Mouse (Mus musculus) liver, embryonic 12.5 days (tissue): ENCODE results near the gene Robo1. TPM values are rescaled to one million over a fixed set of nuclear protein-coding genes. Genes with fewer than 3 reads are reported as not detected.

Source experiments
- ATAC-seq: fragments of 200-750 bp; cut with Nextera tagmentation; 2 replicates; pipeline ENCODE4 v1.8.0; 2017; ENCODE audit warnings: moderate number of reproducible peaks, mild to moderate bottlenecking, moderate library complexity
- H3K27ac ChIP-seq: fragments of 300-500 bp; sonication (generic); 2 replicates; pipeline ENCODE4 v1.5.1; 2016; ENCODE audit warnings: mild to moderate bottlenecking
- H3K27me3 ChIP-seq: fragments of 300-500 bp; sonication (generic); replicated peaks from 2 replicates; pipeline ENCODE4 v1.6.1; 2016; ENCODE audit warnings: mild to moderate bottlenecking, moderate library complexity
- H3K36me3 ChIP-seq: fragments of 300-500 bp; sonication (generic); 2 replicates; pipeline ENCODE4 v1.6.1; 2016; ENCODE audit warnings: mild to moderate bottlenecking, moderate library complexity
- H3K4me1 ChIP-seq: fragments of 300-500 bp; sonication (generic); 2 replicates; pipeline ENCODE4 v1.6.1; 2016
- H3K4me2 ChIP-seq: fragments of 300-500 bp; sonication (generic); 2 replicates; pipeline ENCODE4 v1.6.1; 2016; ENCODE audit warnings: mild to moderate bottlenecking, moderate library complexity
- H3K4me3 ChIP-seq: fragments of 300-500 bp; sonication (generic); 2 replicates; pipeline ENCODE4 v1.5.1; 2016; ENCODE audit warnings: mild to moderate bottlenecking, moderate library complexity
- H3K9ac ChIP-seq: fragments of 300-500 bp; sonication (generic); 2 replicates; pipeline ENCODE4 v1.6.1; 2016; ENCODE audit warnings: mild to moderate bottlenecking, moderate library complexity
- H3K9me3 ChIP-seq: fragments of 300-500 bp; sonication (generic); replicated peaks from 2 replicates; pipeline ENCODE4 v1.6.1; 2016; ENCODE audit warnings: mild to moderate bottlenecking, moderate library complexity
- WGBS: fragments of 180-500 bp; shearing (Covaris S2); methylation state at CpG from one replicate; pipeline ENCODE4 v1.1.7; 2016; ENCODE audit not compliant: insufficient replicate concordance; 5-methylcytosine and 5-hydroxymethylcytosine counted together
- polyA plus RNA-seq: library from polyadenylated mRNA; unstranded; fragments of >200 nt; fragmentation: Nextera tagmentation; extraction: Ambion mirVana; gene quantifications from 2 replicates; pipeline ENCODE4 v1.2.1, GENCODE M21; 2016

Gene Robo1
- polyA plus RNA-seq, 1 experiment from 2014 or later, result 10.5 TPM

DNA sequence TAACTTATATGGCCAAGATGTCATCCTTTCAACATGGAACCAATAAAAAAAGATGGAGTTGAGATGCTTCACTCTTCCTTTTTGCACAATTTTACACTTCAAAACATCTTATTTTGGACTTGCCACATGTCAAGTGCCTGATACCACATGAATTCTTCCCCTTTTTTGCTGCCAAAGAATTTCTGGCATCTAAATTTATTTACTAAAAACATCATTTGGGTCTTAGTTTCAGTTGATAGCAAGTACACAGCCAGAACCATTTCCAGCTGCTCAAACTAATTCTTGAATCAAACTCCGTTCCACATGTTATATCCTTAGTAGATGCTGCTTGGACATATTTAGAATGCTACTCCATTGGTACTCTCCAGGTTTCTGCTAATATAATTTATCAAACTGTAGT, 267.1 kb downstream of the Robo1 start:
- Histone ChIP-seq H3K27ac (no peak overlapping the region), H3K9ac (no peak overlapping the region), H3K36me3 (no peaks in the 10 kb centered on the region), H3K4me3 (no peak overlapping the region), H3K27me3 (no peaks in the 10 kb centered on the region), H3K9me3 (no peaks in the 10 kb centered on the region), H3K4me2 (no peak overlapping the region), H3K4me1 (no peaks in the 10 kb centered on the region)
- 91% methylated on average over 1 of the region's 1 CpGs for WGBS
- ATAC-seq, result no peak

DNA sequence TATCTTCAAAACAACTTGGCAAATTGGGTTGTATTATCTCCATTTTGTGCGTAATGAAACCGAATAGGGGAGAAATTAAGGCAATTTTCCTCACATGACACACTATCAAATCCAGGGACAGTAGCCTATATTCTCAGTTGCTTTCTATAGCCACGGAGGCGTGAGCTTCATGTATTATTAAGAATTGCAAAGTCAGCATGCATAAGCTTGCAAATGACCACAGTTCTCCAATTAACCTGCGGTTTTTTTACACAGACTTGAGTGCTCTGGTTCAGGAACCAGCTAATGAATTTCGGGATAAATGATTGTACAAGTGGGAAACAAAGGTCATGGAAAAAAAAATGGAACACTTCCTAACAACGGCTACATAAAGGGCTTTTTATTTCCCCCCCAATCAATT, 268.9 kb downstream of the Robo1 start:
- Histone ChIP-seq H3K36me3 (no peaks in the 10 kb centered on the region), H3K9me3 (no peaks in the 10 kb centered on the region), H3K27ac (no peak overlapping the region), H3K4me1 (no peaks in the 10 kb centered on the region), H3K4me3 (no peak overlapping the region), H3K4me2 (no peak overlapping the region), H3K9ac (no peak overlapping the region), H3K27me3 (no peaks in the 10 kb centered on the region)
- no peak for ATAC-seq
- 62% methylated on average over 7 of the region's 7 CpGs for WGBS

DNA sequence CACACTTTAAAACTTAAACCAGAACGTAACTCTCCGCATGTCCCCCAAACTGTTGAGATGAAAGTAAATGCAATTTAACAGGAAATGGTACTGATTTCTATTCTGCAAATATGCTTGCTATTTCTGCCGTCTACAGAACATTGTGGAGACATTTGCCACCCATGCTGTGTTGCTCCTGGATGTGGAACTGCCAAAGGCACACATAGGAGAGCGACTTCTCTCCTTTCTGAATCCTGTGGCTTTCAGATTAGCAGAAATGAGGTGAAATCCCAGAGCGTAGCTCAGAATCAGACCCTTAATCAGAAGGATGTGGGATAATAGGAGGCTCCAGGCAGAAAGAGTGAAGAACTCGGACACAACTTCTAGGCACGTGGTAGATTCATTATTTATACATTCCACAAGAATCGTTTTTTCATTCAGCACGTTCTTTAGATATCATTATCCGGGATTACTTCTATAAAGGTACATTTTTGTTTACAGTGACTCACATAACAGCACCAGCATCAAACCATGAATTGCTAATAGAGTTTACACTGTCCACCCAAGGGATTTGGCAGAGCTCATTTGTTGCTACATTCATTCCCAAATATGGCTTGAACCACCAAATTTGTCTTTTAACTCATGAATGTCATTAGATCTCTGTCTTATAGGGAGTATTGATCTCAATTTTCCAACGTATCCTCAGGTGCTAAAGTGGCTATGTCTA, 276.5 kb downstream of the Robo1 start:
- no peaks in the 10 kb centered on the region for H3K9me3 ChIP-seq
- 71% methylated on average over 11 of the region's 11 CpGs for WGBS

DNA sequence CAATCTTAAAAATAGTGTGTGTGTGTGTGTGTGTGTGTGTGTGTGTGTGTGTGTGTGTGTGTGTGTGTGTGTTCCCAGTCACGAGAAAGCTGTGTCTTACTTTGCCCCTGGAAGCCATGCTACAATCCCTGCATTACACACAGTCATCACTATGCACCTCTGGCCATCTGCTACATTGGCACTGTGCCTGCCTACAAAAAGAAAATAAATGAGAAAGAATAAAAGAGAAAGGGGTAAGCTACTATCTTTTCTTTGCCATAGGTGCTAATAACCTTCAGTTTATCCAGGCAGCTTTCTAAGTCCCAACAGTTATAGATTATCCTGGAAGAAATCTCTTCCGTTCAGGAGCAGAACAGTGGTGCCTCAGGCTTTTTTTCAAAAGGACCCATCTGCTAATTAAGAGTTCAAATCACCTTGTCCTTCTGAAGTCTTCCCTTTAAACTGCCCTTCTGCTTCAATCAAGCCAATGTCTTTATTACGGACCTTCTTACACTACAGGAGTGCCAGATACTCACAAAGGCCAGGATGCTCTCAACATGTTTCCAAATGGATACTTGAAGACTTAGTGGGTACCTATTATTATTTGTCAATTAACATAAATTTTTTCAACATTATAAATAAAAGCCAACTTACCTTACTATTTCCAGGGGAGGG, 277.2 kb downstream of the Robo1 start:
- 57% methylated on average over 3 of the region's 3 CpGs for WGBS
- H3K27ac ChIP-seq, result no peak overlapping the region
- no peak for ATAC-seq
- no peaks in the 10 kb centered on the region for H3K36me3 ChIP-seq
- no peak overlapping the region for H3K9ac ChIP-seq
- H3K4me3 ChIP-seq, result no peak overlapping the region
- H3K9me3 ChIP-seq, result no peaks in the 10 kb centered on the region
- H3K27me3 ChIP-seq, result no peaks in the 10 kb centered on the region
- no peaks in the 10 kb centered on the region for H3K4me1 ChIP-seq
- no peak overlapping the region for H3K4me2 ChIP-seq

More for the DNA sequence above, 276.5 kb downstream of the Robo1 start:
- H3K27me3 ChIP-seq, result no peaks in the 10 kb centered on the region
- H3K27ac ChIP-seq, result no peak overlapping the region
- no peaks in the 10 kb centered on the region for H3K36me3 ChIP-seq
- no peak for ATAC-seq
- H3K4me1 ChIP-seq, result no peaks in the 10 kb centered on the region
- H3K9ac ChIP-seq, result no peak overlapping the region
- H3K4me3 ChIP-seq, result no peak overlapping the region
- H3K4me2 ChIP-seq, result no peak overlapping the region

DNA sequence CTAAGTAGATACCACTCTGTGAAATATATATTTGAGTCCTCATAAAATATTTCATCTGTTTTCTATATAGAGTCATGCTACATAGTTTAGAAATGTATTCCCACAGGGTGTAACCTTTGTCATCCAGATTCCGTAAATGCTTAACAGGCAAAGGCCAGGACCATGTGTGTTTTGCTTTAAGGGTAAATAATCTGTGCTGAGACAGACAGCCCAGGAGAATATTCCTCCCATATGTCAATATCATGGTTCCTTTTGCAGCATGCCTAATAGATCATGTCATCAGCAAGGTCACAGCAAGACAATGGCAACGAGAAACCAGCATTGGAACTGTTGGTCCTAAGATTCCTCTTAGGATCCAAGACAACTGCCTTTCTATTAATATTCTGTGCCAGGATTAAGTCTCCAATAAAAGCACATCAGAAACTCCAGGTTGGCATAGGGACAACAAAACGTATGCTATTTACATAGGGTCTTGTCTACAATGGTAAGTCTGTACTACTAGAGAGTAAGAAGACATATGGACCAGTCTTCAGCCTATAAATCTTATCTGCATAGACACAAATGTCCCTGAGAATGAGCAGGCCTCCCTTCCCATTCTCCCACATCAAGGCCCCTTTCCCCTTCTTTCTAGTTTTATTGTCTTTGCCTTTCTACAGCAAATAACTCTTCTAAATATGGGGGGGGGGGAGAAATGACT, 279.4 kb downstream of the Robo1 start:
- Histone ChIP-seq H3K9ac (no peak overlapping the region), H3K36me3 (no peaks in the 10 kb centered on the region), H3K4me3 (no peak overlapping the region), H3K9me3 (no peaks in the 10 kb centered on the region), H3K4me2 (no peak overlapping the region), H3K27me3 (no peaks in the 10 kb centered on the region), H3K27ac (no peak overlapping the region), H3K4me1 (no peaks in the 10 kb centered on the region)
- 58% methylated on average over 3 of the region's 3 CpGs for WGBS
- ATAC-seq, result no peak

DNA sequence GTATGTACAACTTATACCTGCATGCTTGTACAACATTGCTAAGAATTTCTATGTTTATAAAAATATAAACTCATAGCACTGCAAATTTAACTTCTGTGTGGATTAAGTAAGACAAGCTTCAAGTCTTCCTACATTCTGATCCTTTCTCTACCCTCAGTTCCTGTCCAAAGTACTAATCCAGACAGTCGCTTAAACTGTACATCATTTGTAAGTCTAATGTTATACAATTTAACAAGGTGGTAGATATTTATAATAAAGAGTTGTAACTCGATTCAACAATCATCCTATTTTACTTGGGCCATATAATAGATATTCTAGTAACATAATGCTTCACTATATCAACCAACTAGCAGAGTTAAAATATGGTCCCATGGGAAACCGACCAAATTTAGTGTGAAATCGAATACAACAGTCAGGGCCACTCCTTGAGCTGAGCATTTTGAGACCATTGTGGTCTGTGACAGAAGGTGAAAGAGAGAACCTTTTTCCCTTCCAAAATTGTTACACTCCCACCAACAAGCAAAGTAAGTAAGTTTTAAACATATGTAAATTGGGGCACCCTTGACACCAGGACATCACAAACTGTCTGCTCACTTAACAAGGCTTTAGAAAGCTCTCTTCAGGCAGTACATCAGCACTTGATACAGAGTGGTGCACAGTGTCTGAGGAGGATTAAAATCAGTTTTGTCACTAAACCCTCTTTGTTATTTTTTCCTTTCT, 295.5 kb downstream of the Robo1 start:
- no peaks in the 10 kb centered on the region for H3K27me3 ChIP-seq
- 58% methylated on average over 4 of the region's 4 CpGs for WGBS
- no peak overlapping the region for H3K4me3 ChIP-seq
- no peak overlapping the region for H3K27ac ChIP-seq
- ATAC-seq, result no peak
- H3K36me3 ChIP-seq, result no peaks in the 10 kb centered on the region
- no peak overlapping the region for H3K4me2 ChIP-seq
- no peaks in the 10 kb centered on the region for H3K4me1 ChIP-seq
- H3K9ac ChIP-seq, result no peak overlapping the region
- no peaks in the 10 kb centered on the region for H3K9me3 ChIP-seq

DNA sequence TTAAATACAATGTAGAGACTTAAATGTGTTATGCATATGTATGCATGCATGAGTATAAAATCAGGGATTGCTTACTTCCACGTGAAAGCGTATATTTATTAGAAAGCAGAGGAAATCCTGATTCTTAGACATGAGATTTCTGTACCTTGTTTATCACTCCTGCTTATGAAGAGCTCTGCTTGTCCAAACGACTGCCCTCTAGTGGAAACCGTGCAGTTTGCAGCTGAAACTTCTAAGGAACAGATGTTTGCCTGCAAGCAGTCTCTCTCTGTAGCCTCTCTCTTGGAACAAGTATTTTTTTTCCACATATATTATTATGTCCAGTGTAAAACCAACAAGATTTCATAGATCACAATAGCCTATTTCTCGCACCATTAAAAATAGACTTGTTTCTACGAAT, 297.0 kb downstream of the Robo1 start:
- H3K4me1 ChIP-seq, result no peaks in the 10 kb centered on the region
- H3K9ac ChIP-seq, result no peak overlapping the region
- ATAC-seq, result no peak
- 18% methylated on average over 6 of the region's 6 CpGs for WGBS
- H3K27ac ChIP-seq, result no peak overlapping the region
- H3K27me3 ChIP-seq, result no peaks in the 10 kb centered on the region
- H3K9me3 ChIP-seq, result no peaks in the 10 kb centered on the region
- no peaks in the 10 kb centered on the region for H3K36me3 ChIP-seq
- H3K4me2 ChIP-seq, result no peak overlapping the region
- H3K4me3 ChIP-seq, result no peak overlapping the region

DNA sequence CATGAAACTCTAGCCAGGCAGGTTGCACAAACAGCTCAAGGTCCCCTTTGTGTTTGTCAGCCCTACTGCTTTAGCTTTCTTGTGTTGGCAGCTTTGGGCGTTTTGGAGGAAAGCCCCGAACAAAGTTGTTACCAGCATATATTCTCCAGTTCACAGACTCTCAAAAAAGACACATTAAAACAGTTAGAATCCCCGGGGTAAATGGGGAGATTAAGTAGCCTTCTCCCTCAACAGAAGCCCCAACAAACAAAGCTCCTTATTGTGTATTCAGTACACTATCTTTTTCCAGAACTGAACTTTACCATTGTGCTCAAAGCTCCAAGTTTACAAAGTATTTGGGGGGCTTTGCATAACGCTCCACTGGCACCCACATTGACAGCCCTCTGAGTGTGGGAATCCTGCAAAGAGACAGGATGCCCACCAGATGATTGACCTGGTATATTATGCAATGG, 302.6 kb downstream of the Robo1 start:
- Histone ChIP-seq H3K4me1 (no peaks in the 10 kb centered on the region), H3K27me3 (no peaks in the 10 kb centered on the region), H3K9ac (no peak overlapping the region), H3K4me2 (no peak overlapping the region), H3K9me3 (no peaks in the 10 kb centered on the region), H3K4me3 (no peak overlapping the region), H3K36me3 (no peaks in the 10 kb centered on the region), H3K27ac (no peak overlapping the region)
- no peak for ATAC-seq
- WGBS, result 58% methylated on average over 4 of the region's 4 CpGs

DNA sequence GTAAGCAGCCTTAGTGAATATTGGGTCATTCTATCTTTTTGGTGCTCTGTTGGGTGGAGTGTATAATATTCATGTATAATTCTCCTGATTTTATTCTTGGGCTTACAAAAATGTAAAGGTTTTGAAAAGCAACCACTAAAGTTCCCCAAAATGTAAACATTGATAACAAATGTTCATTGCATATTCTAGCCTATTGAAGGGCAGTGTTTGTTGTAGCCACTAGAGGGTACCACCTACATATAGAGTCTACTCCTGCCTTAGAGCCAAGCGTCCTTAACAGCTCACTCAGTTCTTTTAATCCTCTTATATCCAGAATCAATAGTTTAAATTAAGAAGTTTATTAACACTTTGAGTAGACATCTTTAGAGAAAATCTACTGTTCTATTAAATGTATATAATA, 306.8 kb downstream of the Robo1 start:
- no peak overlapping the region for H3K9ac ChIP-seq
- 28% methylated on average over 1 of the region's 1 CpGs for WGBS
- ATAC-seq, result no peak
- H3K4me3 ChIP-seq, result no peak overlapping the region
- H3K27me3 ChIP-seq, result no peaks in the 10 kb centered on the region
- H3K36me3 ChIP-seq, result no peaks in the 10 kb centered on the region
- no peaks in the 10 kb centered on the region for H3K9me3 ChIP-seq
- H3K4me2 ChIP-seq, result no peak overlapping the region
- H3K27ac ChIP-seq, result no peak overlapping the region
- no peaks in the 10 kb centered on the region for H3K4me1 ChIP-seq

DNA sequence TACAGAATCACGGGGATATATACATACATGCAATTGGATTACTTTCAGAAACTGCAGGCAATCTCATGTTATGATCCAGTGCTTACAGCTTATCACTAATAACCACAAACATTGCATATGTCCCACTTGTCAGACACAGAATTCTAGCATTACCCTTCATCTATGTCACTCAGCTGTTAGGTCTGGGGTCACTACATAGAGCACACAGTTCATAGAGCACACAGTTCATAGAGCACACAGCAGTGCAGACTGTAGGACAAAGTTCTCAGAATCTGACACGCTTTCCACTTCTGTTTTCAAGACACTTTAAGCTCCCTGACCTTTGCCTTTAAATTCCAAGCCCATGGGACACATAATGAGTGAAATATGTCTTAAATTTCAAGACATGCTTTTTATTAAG, 307.3 kb downstream of the Robo1 start:
- 52% methylated on average over 2 of the region's 2 CpGs for WGBS
- Histone ChIP-seq H3K4me3 (no peak overlapping the region), H3K36me3 (no peaks in the 10 kb centered on the region), H3K27me3 (no peaks in the 10 kb centered on the region), H3K9ac (no peak overlapping the region), H3K4me1 (no peaks in the 10 kb centered on the region), H3K27ac (no peak overlapping the region), H3K4me2 (no peak overlapping the region), H3K9me3 (no peaks in the 10 kb centered on the region)
- no peak for ATAC-seq

DNA sequence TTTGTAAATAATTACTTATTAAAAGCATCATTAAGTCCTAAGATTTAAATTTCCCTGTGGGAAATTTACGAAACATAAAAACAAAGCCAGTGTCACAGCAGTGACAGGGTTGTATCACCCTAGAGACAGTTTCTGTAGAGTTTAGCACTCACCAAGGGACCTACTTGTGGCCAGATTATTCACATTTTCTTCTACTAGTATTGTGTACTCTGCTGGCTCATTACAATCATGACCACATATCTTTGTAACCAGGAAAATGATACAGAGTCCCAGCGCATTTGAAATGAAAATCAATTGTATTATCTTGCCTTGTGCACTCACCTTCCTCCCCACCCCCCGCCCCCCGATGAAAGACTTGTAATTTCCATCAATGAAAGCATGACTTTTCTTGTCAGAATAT, 314.3 kb downstream of the Robo1 start:
- H3K4me3 ChIP-seq, result no peak overlapping the region
- no peaks in the 10 kb centered on the region for H3K9me3 ChIP-seq
- WGBS, result 64% methylated on average over 4 of the region's 4 CpGs
- no peaks in the 10 kb centered on the region for H3K27me3 ChIP-seq
- H3K27ac ChIP-seq, result no peak overlapping the region
- no peak overlapping the region for H3K9ac ChIP-seq
- no peak overlapping the region for H3K4me2 ChIP-seq
- H3K36me3 ChIP-seq, result no peaks in the 10 kb centered on the region
- ATAC-seq, result no peak
- no peaks in the 10 kb centered on the region for H3K4me1 ChIP-seq

DNA sequence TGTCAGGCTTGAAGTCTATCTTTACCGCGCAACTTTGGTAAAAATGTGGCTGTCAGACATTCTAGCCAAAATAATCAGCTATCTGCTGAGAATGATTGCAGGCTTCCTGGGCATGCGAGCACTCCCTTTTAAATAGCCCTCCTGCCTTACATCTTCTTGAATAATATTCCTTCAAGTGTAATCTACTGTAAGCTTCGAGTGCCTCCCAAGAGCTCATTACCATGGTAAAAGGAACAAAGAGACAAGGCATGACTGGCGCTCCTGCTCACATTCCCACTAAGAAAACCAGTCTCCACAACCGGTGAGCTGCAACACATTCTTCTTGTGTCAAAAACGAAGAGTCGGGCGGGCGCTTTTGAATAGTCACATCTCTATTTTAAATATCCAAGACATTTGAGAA, 314.8 kb downstream of the Robo1 start:
- 71% methylated on average over 10 of the region's 10 CpGs for WGBS
- no peaks in the 10 kb centered on the region for H3K36me3 ChIP-seq
- no peak overlapping the region for H3K4me3 ChIP-seq
- H3K4me2 ChIP-seq, result no peak overlapping the region
- H3K4me1 ChIP-seq, result no peaks in the 10 kb centered on the region
- no peaks in the 10 kb centered on the region for H3K9me3 ChIP-seq
- no peaks in the 10 kb centered on the region for H3K27me3 ChIP-seq
- no peak overlapping the region for H3K27ac ChIP-seq
- H3K9ac ChIP-seq, result no peak overlapping the region
- no peak for ATAC-seq
